In the genomic region with DNA sequence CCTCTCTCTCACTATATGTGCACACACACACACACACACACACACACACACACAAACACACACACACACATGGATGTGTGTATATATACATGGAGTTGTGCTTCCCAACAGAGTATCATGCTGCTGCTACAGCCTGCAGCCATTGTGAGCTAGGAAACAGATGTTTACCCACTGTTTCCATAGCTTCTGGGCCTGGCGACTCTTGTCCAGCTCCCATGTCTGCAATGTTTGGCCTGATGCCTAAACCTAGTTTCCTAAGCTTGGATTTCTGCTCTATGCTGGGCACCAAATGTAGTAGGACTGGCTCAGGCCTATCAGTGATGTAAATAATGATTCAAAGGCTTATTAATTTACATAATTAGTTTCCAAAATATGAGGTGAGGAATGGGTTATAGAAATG, we compare ENCODE assay signal across 21 mouse cellular contexts.
A peak's percentile ranks its signal among the peaks of the same experiment; 100 is the strongest.
DNase-seq lines count a peak whose midpoint lies in the region; ATAC-seq and TF ChIP-seq lines count a peak whose summit lies in the region.
"Had no signal": no experiment of that assay in that cellular context is flagged by ENCODE, and none has a peak within 500 bp of the region (broad histone marks: within the 10 kb centered on the region; RNA-seq: fewer than 3 reads in every experiment).

No protein-coding gene starts in this region.

- H3K4me1 ChIP-seq in limb, embryonic 13.5 days, result no peaks in the 10 kb centered on the region
- no peaks in the 10 kb centered on the region for H3K4me1 ChIP-seq in limb, embryonic 10.5 days
- no peaks in the 10 kb centered on the region for H3K4me1 ChIP-seq in lung, postnatal 0 days (ENCODE audit: insufficient read depth, low read depth, low read length)
- H3K4me1 ChIP-seq in thymus, adult 2 months (replicated peaks; ENCODE audit: control insufficient read depth, insufficient read depth, low read length), result no peaks in the 10 kb centered on the region
- H3K4me1 ChIP-seq: embryonic facial prominence, embryonic 15.5 days; forebrain, embryonic 10.5 days; heart, embryonic 15.5 days; hindbrain, embryonic 13.5 days had no signal

- no peaks in the 10 kb centered on the region for H3K27me3 ChIP-seq in limb, embryonic 13.5 days
- H3K27me3 ChIP-seq in limb, embryonic 10.5 days (ENCODE audit: low read depth, poor library complexity, severe bottlenecking), result no peaks in the 10 kb centered on the region
- H3K27me3 ChIP-seq in lung, postnatal 0 days (replicated peaks; ENCODE audit: insufficient read depth, low read length), result no peaks in the 10 kb centered on the region
- H3K27me3 ChIP-seq in thymus, adult 2 months (ENCODE audit: control insufficient read depth, insufficient read depth, low read length), result no peaks in the 10 kb centered on the region
- H3K27me3 ChIP-seq: embryonic facial prominence, embryonic 15.5 days; heart, embryonic 15.5 days had no signal

- no peak for TF ChIP-seq CTCF in lung, postnatal 0 days (IDR thresholded peaks at IDR 0.05)
- no peak for TF ChIP-seq CTCF in thymus, adult 2 months (IDR thresholded peaks at IDR 0.05; ENCODE audit: borderline replicate concordance, control insufficient read depth, extremely low read depth, insufficient read depth, low read length, poor library complexity)

- DNase-seq in limb, embryonic 10.5 days (ENCODE audit: low spot score), result no peak
- DNase-seq in lung, postnatal 0 days (ENCODE audit: low spot score), result peak; percentile 24
- no peak for DNase-seq in lung, postnatal 10 days
- peak; percentile 6 for DNase-seq in gonadal fat pad, adult 2 months (ENCODE audit: low read depth)
- no peak for DNase-seq in thymus, adult 2 months
- DNase-seq in left cerebral cortex, adult 18-20 months (ENCODE audit: low spot score in 2 of 2), result no peak
- DNase-seq: adrenal gland, postnatal 14 days; cerebellum, adult 2 months; cerebellum, postnatal 14 days; embryo, embryonic 11 days; gastrocnemius, postnatal 10 days; heart, adult 2 months; heart, postnatal 14 days had no signal

- H3K27ac ChIP-seq in limb, embryonic 13.5 days, result no peak overlapping the region
- no peak overlapping the region for H3K27ac ChIP-seq in limb, embryonic 10.5 days
- no peak overlapping the region for H3K27ac ChIP-seq in lung, postnatal 0 days (ENCODE audit: low read length)
- H3K27ac ChIP-seq in thymus, adult 2 months (ENCODE audit: control insufficient read depth, insufficient read depth, low read length), result no peak overlapping the region
- H3K27ac ChIP-seq: embryonic facial prominence, embryonic 15.5 days; forebrain, embryonic 10.5 days; heart, adult 2 months; heart, embryonic 15.5 days; hindbrain, embryonic 13.5 days had no signal

- H3K4me2 ChIP-seq in limb, embryonic 13.5 days (replicated peaks), result no peak overlapping the region
- H3K4me2 ChIP-seq in lung, postnatal 0 days (replicated peaks; ENCODE audit: low read depth, low read length), result no peak overlapping the region
- H3K4me2 ChIP-seq: embryonic facial prominence, embryonic 15.5 days; heart, embryonic 11.5 days; heart, embryonic 15.5 days; hindbrain, embryonic 13.5 days had no signal

- no peaks in the 10 kb centered on the region for H3K9me3 ChIP-seq in limb, embryonic 13.5 days
- H3K9me3 ChIP-seq in limb, embryonic 10.5 days (replicated peaks), result no peaks in the 10 kb centered on the region
- no peaks in the 10 kb centered on the region for H3K9me3 ChIP-seq in lung, postnatal 0 days (ENCODE audit: low read length)
- H3K9me3 ChIP-seq: embryonic facial prominence, embryonic 15.5 days; forebrain, embryonic 10.5 days; heart, embryonic 15.5 days; hindbrain, embryonic 13.5 days had no signal

- no peak for TF ChIP-seq POLR2A in thymus, adult 2 months (IDR thresholded peaks at IDR 0.05; ENCODE audit: control insufficient read depth, extremely low read depth, insufficient read depth, low read length, poor library complexity)

- no peak overlapping the region for H3K9ac ChIP-seq in limb, embryonic 13.5 days
- H3K9ac ChIP-seq in lung, postnatal 0 days (replicated peaks; ENCODE audit: low read depth), result no peak overlapping the region
- H3K9ac ChIP-seq: embryonic facial prominence, embryonic 15.5 days; heart, embryonic 15.5 days; hindbrain, embryonic 13.5 days had no signal

- WGBS in limb, embryonic 13.5 days, result 42% methylated on average over 1 of the region's 1 CpGs
- WGBS in limb, embryonic 10.5 days, result 81% methylated on average over 1 of the region's 1 CpGs
- WGBS in lung, postnatal 0 days, result 22% methylated on average over 1 of the region's 1 CpGs
- 70% methylated on average over 1 of the region's 1 CpGs for WGBS in thymus, adult 2 months

- no peak for TF ChIP-seq EP300 in lung, postnatal 0 days (IDR thresholded peaks at IDR 0.05)

- H3K36me3 ChIP-seq in limb, embryonic 13.5 days, result no peaks in the 10 kb centered on the region
- no peaks in the 10 kb centered on the region for H3K36me3 ChIP-seq in limb, embryonic 10.5 days
- no peaks in the 10 kb centered on the region for H3K36me3 ChIP-seq in lung, postnatal 0 days (ENCODE audit: insufficient read depth, low read length)
- H3K36me3 ChIP-seq in thymus, adult 2 months (ENCODE audit: control insufficient read depth, insufficient read depth, low read length), result no peaks in the 10 kb centered on the region
- H3K36me3 ChIP-seq: embryonic facial prominence, embryonic 15.5 days; forebrain, embryonic 10.5 days; heart, embryonic 15.5 days; hindbrain, embryonic 13.5 days had no signal

- ATAC-seq in limb, embryonic 13.5 days (ENCODE audit: low FRiP score, low read depth), result 0 out of 2 replicates have a peak, but pooled peaks have one; percentile 32
- ATAC-seq in lung, postnatal 0 days, result no peak
- ATAC-seq: forebrain, embryonic 16.5 days had no signal

- H3K4me3 ChIP-seq in limb, embryonic 13.5 days, result no peak overlapping the region
- no peak overlapping the region for H3K4me3 ChIP-seq in limb, embryonic 10.5 days
- no peak overlapping the region for H3K4me3 ChIP-seq in lung, postnatal 0 days (ENCODE audit: low read depth, low read length)
- no peak overlapping the region for H3K4me3 ChIP-seq in thymus, adult 2 months (ENCODE audit: control insufficient read depth, insufficient read depth, low read length)
- H3K4me3 ChIP-seq: embryonic facial prominence, embryonic 15.5 days; erythroblast, embryonic 14.5 days; forebrain, embryonic 10.5 days; heart, adult 2 months; heart, embryonic 15.5 days; hindbrain, embryonic 13.5 days had no signal

Comparison
In these comparisons a context has a peak if more than half of its experiments do, and no peak if none do; other contexts are left out.
1. DNase-seq: peak in lung, postnatal 0 days (single experiment) and gonadal fat pad, adult 2 months (single experiment); none in limb, embryonic 10.5 days (single experiment), lung, postnatal 10 days (single experiment), thymus, adult 2 months (single experiment) and left cerebral cortex, adult 18-20 months (0 of 2).